Mouse (Mus musculus) lung, postnatal 14 days (tissue): ENCODE measurements around the gene Celf2.
A peak's percentile ranks its signal among the peaks of the same experiment; 100 is the strongest.

Experiments used
- DNase-seq: peaks from one replicate; pipeline ENCODE4 v3.0.0; 2021

The Celf2 gene

DNA sequence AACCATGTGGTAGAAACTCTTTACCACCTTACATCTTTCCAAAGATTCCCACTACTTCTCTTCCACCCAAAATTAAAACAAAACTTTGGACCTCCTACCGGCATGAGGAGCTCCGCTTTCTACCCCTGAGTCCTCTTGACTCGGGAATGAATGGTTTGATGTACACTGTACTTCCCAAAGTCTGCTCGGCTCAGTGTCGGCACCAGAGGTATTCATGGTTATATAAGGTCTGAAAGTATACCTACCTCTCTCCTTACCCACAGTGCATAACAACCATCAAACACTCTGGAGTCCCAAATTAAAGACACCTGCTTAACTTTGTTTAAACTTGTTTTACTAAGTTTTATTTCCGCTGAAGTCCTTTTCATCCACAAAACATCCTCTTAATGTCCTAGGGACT lies 679.3 kb downstream of the Celf2 start:
- DNase-seq = no peak

DNA sequence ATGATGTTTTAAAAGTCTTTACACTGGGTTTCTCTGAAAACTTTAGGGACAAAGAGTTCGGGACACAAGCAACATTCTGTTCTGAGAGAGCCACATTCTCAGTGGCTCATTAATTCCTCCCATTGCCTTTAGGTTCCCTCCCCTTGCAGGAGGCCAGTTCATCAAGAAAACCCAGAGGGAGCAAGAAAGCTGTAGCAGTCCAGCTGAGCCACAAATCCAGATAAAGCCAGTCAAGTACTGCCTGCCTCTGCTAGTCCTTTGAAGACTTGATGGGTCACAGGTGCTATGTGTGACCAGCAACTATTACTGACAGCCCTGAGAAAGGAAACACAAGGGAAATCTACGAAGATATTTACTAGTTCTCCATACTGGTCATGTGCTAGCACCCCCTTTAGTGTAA lies 681.8 kb downstream of the Celf2 start:
- DNase-seq = no peak

DNA sequence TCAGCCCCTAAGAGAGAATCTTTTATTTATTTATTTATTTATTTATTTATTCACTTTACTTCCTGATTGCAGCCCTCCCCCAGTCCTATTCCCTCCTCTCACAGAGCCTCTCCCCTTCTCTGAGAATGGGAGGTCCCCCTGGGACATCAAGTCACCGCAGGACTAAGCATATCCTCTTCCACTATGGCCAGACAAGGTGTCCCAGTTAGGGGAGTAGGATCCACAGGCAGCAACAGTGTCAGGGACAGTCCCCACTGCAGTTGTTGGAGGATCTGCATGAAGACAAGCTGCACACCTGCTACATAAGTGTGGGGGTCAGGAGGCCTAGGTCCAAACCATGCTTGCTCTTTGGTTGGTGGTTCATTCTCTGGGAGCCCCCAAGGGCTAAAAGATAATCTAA lies 686.3 kb downstream of the Celf2 start:
- DNase-seq = no peak

DNA sequence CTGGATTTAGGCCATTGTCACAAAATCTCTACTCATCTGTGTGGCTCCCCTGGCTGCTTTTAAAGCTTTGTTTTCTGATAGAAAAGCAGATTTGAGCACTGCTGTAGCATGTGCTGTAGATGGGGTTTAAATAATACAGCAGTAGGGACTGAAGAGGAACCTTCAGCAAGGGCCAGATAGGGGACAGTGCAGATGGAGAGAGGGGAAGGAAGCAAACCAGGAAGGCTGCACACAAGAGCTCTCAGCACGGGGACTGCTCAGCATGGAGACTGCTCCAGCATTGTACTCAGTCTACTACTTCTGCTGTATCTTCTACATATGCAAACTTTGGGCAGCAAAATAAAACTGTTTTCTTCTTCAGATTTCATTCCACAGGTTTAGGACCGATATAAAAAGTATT lies 687.8 kb downstream of the Celf2 start:
- DNase-seq = no peak

DNA sequence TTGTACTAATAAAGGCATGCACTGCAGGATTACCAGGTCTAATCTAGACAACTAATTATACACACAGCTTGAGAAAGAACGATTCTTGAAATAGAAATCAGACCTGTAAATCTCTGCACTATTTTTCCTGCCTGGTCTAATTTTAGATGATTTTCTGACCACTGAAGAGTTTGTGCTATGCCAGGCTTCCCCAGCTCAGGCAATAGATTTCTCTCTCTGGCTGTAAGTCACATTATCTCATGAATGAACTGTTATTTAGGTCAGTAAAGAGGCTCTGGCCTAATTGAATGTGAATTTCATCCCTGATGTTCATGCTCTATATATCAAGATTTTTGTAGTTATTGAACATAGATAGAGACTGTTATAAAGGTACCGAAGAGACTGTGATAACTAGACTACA lies 694.1 kb downstream of the Celf2 start:
- DNase-seq = no peak

DNA sequence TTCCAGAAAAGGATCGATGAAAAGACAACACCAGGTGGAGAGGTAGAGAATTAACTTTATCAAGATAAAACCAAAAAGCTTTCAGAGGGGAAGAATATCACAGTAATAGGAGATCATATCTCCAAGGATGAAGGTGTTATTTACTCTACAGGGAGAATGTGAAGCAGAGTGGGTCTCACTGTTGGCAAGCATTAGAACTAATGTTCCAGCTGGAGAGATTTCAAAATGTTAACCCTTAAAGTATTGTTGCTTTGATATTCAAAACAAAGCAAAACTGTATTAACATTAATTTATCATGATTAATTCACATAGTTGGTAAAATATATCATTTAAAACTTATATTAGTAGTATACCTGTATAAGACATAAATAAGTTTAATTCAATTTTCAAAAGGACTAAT lies 700.6 kb downstream of the Celf2 start:
- no peak for DNase-seq

DNA sequence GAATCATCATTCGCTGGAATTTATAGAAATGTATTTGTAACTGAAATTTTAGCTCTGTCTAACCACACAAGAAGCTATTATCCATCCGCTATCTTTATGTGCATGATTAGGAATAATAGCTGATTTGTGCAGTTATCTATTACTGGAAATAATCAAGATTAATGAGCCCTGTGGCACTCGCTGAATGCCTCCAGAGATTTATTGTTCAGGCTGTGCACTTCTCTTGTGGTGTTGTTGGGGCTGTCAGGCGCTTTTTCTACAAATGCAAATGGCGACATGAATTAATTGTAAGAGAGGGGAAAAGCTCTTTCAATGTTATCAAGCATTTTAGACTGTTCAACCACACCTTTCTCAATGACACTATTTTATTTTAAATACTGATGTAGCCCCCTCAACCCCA lies 712.6 kb downstream of the Celf2 start:
- no peak for DNase-seq

DNA sequence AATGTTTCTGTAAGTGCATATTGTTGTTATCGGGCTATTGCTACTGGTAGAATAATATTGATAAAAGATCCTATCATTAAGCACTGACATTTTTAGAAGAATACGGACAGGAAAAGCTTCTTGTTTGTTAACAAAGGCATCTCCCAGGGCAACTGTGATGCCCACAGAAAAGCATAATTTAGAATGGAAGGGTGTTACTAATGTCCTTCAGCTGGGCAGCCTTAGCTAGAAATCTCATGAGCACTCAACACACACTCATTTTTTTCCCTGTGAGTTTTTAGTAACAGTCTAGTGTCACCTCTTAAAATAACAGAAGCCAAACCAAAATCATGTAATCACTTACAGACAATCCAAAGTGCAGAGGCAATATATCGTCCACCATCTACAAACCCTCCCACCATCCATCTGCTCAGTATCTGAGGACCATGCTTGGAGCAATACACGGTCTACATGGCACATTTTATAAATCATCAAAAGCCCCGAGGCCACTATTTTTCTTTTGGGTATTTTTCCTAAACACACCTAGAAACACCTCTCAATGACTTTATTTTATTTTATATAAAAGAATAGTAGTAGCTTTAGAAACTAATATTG lies 713.3 kb downstream of the Celf2 start:
- DNase-seq = no peak

DNA sequence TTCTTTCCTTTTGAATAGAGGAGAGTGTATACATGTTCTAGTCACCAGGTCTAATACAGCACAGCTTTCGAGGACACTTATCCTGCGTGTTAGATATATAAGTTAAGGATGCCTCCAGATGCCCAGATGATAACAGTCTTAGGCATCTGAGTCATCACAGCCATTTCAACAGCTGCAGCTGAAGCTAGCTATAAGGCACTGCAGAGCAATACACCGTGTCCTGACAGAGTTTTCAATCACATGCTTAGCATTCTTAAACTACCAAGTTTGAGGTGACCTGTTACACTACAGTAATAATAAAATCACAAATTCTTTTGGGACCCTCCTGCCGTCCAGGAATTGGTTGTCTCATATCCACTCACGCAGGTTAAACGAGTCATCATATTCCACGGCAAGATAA lies 714.5 kb downstream of the Celf2 start:
- DNase-seq = no peak

DNA sequence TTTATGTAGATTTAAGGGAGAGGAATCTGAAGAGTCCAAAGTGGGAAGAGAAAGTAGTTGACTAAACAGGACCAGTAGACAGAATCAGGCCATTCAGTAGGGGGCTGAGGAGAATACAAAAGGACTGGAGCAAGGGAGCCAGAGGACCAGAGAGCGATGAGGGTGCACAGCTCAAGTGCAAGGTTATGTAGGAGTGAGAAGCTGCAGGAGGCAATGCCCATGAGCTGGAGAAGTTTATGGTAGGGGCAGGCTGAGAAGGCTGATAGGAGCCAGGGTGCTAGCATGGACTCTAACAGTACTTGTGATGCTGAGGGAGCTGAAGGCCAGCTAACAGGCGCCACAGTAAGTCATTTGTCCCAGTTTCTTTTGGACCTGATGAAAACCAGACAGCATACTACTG lies 718.5 kb downstream of the Celf2 start:
- no peak for DNase-seq

DNA sequence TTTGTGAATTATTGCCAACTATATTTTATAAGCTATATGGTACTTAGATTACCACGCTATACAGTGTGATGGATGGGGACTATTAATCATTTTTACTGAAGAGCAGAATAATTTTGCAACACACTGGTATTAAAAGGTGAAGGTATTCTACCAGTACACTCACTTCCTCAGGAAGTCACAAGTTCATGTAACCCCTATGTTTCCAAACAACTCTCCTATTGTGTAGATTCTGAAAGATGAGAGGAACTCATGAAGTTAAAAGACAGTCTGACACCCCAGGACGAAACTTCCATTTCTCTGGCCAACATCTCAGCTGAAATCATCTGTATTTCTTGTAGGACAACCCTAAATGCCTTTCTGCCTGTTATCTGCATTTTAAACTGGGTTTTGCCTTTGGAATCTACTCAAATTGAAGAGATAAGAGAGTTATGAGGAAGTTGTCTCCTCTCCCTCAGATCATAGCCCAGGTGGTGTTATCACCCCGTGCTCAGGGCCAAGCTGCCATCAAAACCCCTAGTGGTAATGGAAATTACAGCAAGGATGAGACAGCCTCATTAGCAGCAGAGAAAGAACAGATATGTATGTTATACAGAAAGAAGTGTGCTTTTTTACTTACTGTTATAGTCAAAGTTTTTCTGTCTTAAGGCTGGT lies 722.7 kb downstream of the Celf2 start:
- DNase-seq = no peak

DNA sequence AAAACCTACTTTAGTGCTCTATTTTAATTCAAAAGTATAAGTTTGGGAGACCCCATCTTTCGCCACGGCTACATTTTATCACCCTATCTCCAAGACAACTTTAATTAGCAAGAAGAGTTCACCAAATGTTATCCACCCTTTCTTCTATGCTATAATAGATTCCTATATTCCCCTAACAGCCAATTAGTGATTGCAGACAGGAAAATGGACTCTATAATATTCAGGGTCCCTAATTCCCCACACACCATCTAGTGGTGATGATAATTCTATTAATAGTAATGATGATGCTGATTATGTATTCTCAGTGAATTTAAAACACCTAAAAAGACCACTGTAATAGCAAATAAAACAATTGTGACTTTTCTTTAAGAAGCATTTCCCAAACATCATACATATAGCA lies 739.1 kb downstream of the Celf2 start:
- DNase-seq = no peak

DNA sequence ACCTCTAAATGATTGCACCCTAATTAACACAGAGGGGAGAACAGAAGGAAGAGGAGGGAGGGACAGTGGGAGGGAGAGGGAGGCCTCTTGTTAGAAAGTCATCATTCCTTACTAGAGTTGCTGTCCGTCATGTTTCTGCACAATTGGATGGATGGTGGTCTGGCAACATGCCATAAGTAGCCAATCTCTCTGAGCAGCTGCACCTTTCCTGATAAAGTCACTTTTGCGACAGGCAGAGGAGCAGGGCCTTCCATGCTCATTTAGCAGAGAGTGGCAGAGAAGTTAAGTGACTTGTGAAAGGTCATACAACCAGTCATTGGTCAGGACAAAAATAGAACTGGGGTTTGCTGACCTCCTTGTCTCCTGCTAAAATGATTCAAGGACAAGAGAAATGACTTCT lies 747.0 kb downstream of the Celf2 start:
- DNase-seq = peak; percentile 2

DNA sequence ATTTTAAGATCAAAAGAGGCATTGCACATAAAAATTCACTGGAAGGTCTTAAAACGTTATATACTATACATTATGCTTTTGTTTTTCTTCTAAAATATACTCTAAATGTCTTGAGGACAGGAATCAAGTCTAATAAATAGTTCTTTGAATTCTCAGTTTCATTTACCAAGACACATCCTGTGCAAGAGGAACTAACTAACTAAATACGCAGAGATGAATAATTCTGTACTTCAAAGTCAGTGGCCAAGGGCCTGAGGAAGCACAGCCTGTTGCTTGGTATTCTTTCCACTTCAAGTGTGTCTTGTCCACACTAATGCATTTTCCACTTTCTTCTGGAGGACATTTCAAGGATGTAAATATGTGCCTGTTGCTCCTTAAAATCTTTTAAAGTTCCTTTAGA lies 766.2 kb downstream of the Celf2 start:
- DNase-seq = no peak

DNA sequence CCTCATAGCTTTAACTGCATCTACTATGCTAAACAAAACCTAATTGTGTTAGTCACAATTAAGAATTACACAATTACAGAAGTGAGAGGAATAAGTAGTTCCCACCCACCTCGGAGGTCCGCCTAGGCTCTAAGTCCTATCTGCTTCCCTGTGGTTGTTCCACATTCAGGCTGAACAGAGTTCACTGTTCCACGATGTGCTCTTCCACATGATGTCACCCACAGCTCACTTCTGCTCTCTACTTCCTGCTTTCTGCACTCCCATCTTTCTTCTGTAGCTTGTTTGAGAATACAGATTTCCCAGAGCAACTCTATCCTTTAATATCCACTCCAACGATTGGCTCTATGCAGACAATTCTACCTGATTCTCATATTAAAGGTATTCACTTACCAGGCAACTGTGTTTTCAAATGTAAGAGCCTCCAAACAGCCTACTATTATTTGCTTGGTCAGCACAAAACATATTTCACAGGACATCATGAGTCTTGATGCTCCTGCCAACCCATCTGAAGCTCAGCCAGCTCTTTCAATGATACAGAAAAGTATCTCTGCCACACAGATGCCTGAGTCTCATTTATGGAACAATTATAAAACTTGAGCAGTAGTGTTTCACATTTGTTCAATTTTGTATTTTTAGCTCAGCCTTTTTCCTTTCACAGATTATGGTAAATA lies 769.2 kb downstream of the Celf2 start:
- DNase-seq = no peak

DNA sequence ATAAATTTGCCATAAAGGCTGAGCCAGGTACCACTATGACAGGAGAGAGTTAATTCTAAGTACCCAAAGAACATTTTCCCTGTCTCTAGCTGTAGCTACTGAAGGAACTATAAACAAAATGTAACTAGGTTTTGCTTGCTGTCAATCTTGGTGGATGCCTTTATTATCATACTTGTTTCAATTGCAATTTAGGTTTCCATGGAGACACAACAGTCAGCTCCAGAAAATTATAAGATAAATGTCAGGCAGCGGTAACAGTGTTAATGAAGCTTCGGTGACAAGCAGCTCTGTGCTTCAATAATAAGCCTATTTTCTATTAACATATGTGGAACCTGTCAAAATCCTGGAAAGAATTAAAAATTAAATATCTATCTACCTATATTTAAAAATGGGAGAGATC lies 777.3 kb downstream of the Celf2 start:
- no peak for DNase-seq

DNA sequence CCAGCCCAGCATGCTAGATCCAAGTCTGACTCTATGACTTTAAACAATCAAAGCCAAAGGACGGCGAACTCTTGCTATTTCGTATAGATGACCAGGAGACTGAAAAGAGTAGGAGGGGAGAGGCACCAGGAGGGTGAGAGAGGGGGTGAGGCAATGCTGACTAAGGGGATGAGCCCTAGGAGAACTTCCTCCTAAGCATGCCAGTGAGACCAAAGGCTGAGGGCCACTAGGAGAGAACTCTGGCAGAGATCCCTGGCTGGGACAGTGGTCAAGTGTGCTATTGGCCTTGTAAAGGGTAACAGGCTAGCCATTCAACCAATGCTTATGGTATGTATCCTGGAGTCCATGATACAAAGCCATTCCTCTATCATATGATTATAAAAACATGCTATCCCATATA lies 778.5 kb downstream of the Celf2 start:
- DNase-seq = no peak

DNA sequence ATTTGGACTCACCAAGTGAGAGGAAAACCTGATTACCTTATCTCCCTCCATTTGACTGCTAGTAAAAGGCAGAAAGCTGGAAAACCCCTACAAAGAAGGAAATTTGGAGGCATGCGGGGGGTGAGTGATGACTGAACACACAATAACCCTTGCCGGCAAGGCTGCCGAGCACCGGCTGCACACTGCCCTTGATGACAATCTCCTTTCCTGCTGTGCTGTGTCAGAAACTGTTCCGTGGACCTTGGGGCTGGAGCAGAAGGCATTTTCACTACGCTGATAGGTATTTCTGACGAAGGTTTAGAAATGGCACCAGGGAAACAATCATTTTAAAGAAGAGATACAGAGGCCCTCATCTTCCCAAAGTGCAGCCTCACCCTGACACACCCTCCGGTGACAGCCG lies 779.4 kb downstream of the Celf2 start:
- DNase-seq = no peak

DNA sequence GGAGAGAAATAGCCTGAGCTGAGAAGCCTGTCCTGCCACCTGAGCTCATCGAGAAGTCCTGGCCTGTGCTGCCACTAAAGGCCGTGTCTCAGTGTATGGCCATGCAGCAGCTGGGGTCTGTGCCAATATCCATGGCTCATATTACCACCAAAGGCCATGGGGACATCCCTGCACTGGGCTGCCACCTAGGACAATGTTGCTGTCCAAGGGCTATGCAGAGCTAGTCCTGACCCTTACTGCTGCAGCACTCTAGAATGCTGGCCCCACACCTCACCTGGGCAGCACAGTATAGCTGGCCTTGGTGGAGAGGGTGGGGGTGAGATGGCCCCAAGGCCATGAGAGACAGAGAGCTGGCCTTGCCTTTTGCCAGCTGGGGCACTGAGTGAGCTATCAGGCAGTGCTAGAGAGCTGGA lies 780.5 kb downstream of the Celf2 start:
- no peak for DNase-seq

DNA sequence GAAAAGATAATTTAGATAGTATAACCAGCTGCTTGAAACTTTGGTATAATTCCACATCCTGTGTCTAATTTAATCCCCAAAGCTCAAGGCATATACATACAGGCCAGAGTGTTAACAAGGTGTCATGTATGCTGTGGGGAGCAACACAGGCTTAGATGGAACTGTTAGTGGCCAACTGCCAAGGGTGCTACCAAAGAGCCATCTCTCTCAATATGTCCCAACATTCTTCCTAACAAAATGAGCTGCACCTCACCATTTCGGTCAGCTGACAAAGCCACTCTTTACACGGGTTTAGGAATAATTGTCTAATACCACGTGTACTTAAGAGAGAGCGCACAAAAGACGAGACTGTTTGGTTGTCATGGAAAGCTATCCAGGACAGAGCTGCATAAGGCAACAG lies 782.0 kb downstream of the Celf2 start:
- no peak for DNase-seq

DNA sequence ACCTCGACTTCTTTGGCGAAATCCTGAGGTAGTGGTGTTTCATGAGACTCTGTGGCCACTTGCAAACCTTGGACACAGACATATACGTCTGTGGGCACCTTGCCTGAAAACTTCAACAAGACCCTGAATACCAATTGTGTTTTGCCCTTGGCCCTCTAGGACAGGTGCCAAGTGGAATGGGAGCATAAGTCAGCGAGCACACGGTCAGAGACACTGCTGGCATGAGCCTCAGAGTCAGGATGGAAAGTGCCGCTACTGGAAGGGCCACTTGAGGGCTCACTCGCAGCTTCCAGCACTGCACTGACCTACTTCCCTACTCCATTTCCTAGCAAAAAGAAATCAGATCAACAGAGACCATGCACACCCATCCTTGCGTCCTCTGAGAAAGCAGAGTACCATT lies 783.3 kb downstream of the Celf2 start:
- peak; percentile 32 for DNase-seq

DNA sequence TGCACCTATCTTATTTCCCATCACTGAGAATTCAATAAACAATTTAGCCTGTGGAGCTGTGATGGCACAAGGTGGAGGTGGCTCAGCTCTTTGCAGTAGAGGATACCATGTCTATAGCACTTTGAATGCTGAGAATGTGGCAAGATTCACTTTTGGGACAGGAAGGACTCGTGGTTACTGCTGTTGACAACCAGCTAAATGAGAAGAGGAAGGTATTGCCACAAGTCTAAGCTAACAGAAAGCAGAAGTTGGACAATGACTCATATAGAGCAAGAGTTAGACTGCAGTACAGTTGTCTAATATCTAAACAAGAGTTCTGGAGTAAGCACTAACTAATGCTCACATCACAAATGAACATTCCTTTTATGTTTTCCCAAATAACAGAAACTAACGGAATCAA lies 785.8 kb downstream of the Celf2 start:
- no peak for DNase-seq

DNA sequence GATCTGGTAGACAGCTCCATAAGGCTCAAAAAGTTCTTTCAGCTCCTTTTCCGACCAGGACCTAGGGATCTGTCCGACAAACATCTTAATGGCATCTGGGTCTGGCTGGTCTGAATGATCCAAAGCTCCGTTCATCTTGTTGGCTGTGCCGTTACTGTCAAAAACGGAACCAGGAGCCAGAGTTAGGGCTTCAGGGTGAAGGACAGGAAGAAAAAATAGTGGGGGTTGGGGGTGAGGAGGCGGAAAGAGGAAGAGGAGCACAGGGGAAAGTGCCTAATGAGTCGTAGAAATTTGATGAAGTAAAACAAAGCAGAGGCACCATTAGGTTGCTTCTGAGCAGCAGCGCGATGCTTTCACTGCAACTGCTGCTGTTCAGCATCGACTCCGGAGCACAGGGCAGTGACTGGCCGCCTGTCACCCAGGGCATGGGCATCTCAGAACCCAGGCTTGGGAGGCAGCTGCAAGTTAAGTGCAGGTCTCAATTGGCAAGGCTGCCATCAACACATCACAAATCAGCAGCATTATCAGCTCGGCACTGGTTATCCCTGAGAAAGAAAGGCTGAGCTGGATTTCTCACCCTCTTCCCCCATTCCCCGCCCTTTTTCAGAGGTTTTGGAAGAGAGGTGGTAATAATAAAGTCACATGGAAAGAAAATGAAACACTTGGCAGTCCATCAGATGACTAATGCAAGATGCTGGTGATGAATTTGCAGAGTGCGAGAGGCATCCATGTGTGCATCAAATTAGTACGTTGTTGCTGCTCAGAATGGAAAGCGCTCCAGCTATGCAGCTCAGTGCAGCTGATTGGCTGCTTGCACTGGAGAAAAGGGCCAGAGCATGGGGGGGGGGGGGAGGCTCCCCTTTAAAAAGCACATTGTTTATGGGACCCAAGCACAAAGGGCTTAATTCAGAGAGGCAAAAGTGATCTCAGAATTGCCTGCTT lies 787.6 kb downstream of the Celf2 start:
- DNase-seq = no peak
